Mouse (Mus musculus) E14TG2a.4 (cell line): Measurements from ENCODE around the gene Tbc1d12.

Experiments
- CTCF ChIP-seq: conservative IDR thresholded peaks from 2 replicates; pipeline ENCODE4 v1.5.1; 2014; ENCODE audit warnings: low read length
- NANOG ChIP-seq: IDR thresholded peaks from 2 replicates; pipeline ENCODE4 v1.6.1; 2014; ENCODE audit warnings: borderline replicate concordance, low read length, mixed read lengths
- POU5F1 ChIP-seq: IDR thresholded peaks from 2 replicates; pipeline ENCODE4 v1.6.1; 2014; ENCODE audit warnings: low read length, borderline replicate concordance

DNA sequence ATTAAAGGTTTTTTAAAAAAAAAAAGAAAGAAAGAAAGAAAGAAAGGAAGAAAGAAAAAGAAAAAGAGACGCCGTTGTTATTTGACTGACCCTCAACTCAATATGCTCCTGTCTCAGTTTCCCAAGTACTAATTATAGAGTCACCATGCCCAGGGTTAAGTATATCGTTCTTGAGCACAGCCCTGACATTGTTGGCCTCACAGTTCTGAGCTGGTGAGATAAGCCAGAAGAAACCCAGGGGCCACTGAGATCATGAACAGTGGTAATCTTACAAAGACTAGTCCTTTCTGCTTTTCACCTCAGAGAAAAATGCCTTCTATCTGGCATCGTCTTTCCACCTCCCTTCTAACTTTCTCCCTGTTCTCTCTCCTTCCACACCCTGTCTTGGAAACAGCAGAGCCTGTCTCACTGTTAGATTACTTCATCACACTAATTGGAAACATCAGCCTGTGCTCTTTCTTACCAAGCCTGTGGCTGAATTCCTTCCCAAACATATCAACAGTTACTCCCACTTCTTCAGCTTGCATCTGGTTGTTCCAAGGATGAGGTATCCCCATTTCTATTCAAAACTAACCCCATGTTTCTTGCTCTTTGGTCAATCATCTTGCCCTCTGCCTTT is 16.1 kb upstream of the Tbc1d12 start:
- TF ChIP-seq CTCF (no peak), NANOG (no peak), POU5F1 (no peak)
